Mouse (Mus musculus) testis, adult 2 months (tissue): ENCODE results near the gene Minos1.

ENCODE experiments used
- CTCF ChIP-seq: fragments of 200-500 bp; IDR thresholded peaks from 2 replicates; pipeline ENCODE4 v1.5.1; 2012; ENCODE audit warnings: low read depth, mild to moderate bottlenecking, inconsistent platforms, low read length, moderate library complexity; ENCODE audit not compliant: control insufficient read depth, insufficient read depth, insufficient replicate concordance
- POLR2A ChIP-seq: fragments of 200-500 bp; IDR thresholded peaks from 2 replicates; pipeline ENCODE4 v1.6.1; 2012; ENCODE audit warnings: low read depth, mild to moderate bottlenecking, inconsistent platforms, low read length, moderate library complexity; ENCODE audit not compliant: control insufficient read depth

DNA sequence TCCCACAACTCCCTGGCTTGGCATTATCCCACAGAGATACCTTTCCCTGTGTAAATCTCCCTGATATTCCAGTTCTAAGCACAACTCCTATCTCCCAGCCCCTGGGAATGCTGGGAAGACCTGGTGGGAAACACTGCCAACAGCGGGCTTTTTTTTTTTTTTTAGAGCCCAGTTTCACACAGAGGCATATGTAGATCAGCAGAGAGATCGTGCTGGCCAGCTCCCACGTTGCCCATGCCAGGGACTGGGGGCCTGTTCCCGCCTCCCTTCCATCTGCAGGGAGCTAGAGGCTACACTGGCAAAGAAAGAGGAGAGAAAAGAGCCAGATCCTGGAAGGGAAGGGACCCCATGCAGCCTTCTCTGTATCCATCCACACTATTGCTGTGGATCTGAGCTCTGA is 62.6 kb downstream of the Minos1 start:
- TF ChIP-seq CTCF (no peak), POLR2A (no peak)
